Comparison of ENCODE assay signal across 25 mouse cellular contexts in genomic region chr2:110472307-110472995, GRCm38 (mm10).
DNase-seq lines count a peak whose midpoint lies in the region; ATAC-seq and TF ChIP-seq lines count a peak whose summit lies in the region.
"Had no signal": no experiment of that assay in that cellular context is flagged by ENCODE, and none has a peak within 500 bp of the region (broad histone marks: within the 10 kb centered on the region; RNA-seq: fewer than 3 reads in every experiment).

No protein-coding gene starts in this region.

- H3K4me1 ChIP-seq in kidney, embryonic 14.5 days (ENCODE audit: control insufficient read depth, insufficient read depth, low read length), result no peaks in the 10 kb centered on the region
- no peaks in the 10 kb centered on the region for H3K4me1 ChIP-seq in midbrain, postnatal 0 days (ENCODE audit: insufficient read depth, low read length)
- no peaks in the 10 kb centered on the region for H3K4me1 ChIP-seq in midbrain, embryonic 13.5 days (replicated peaks)
- H3K4me1 ChIP-seq: forebrain, embryonic 13.5 days; liver, embryonic 12.5 days; neural tube, embryonic 15.5 days had no signal

- H3K36me3 ChIP-seq in kidney, embryonic 14.5 days (ENCODE audit: control insufficient read depth, insufficient read depth, low read length), result no peaks in the 10 kb centered on the region
- no peaks in the 10 kb centered on the region for H3K36me3 ChIP-seq in midbrain, postnatal 0 days (ENCODE audit: insufficient read depth, low read length)
- no peaks in the 10 kb centered on the region for H3K36me3 ChIP-seq in midbrain, embryonic 13.5 days
- H3K36me3 ChIP-seq: limb, embryonic 12.5 days; liver, embryonic 12.5 days; neural tube, embryonic 15.5 days had no signal

- TF ChIP-seq CTCF in midbrain, postnatal 0 days (IDR thresholded peaks at IDR 0.05), result no peak
- TF ChIP-seq CTCF in gastrocnemius, adult 2 months (IDR thresholded peaks at IDR 0.05), result no peak

- no peak overlapping the region for H3K9ac ChIP-seq in kidney, embryonic 14.5 days (ENCODE audit: low read depth, low read length)
- no peak overlapping the region for H3K9ac ChIP-seq in midbrain, postnatal 0 days (replicated peaks; ENCODE audit: low read length, poor library complexity, severe bottlenecking)
- no peak overlapping the region for H3K9ac ChIP-seq in midbrain, embryonic 13.5 days (replicated peaks)
- H3K9ac ChIP-seq: forebrain, embryonic 13.5 days; limb, embryonic 12.5 days; liver, embryonic 12.5 days; liver, postnatal 0 days; neural tube, embryonic 15.5 days had no signal

- H3K27me3 ChIP-seq in kidney, embryonic 14.5 days (ENCODE audit: control insufficient read depth, insufficient read depth, low read length), result no peaks in the 10 kb centered on the region
- H3K27me3 ChIP-seq in midbrain, postnatal 0 days (ENCODE audit: insufficient read depth, low read length), result no peaks in the 10 kb centered on the region
- H3K27me3 ChIP-seq in midbrain, embryonic 13.5 days, result no peaks in the 10 kb centered on the region
- H3K27me3 ChIP-seq: CH12.LX; forebrain, embryonic 13.5 days; limb, embryonic 12.5 days; liver, embryonic 12.5 days; neural tube, embryonic 15.5 days had no signal

- 54% methylated on average over 3 of the region's 3 CpGs for WGBS in kidney, embryonic 14.5 days
- WGBS in midbrain, postnatal 0 days, result 89% methylated on average over 3 of the region's 3 CpGs
- 85% methylated on average over 3 of the region's 3 CpGs for WGBS in midbrain, embryonic 13.5 days

- no peak overlapping the region for H3K4me3 ChIP-seq in kidney, embryonic 14.5 days (ENCODE audit: low read length)
- H3K4me3 ChIP-seq in midbrain, postnatal 0 days (ENCODE audit: low read depth, low read length), result no peak overlapping the region
- H3K4me3 ChIP-seq in midbrain, embryonic 13.5 days (replicated peaks), result no peak overlapping the region
- no peak overlapping the region for H3K4me3 ChIP-seq in gastrocnemius, adult 2 months
- H3K4me3 ChIP-seq: forebrain, embryonic 13.5 days; limb, embryonic 12.5 days; liver, embryonic 12.5 days; neural tube, embryonic 15.5 days had no signal

- H3K4me2 ChIP-seq in kidney, embryonic 14.5 days (replicated peaks; ENCODE audit: low read depth, low read length), result no peak overlapping the region
- H3K4me2 ChIP-seq in midbrain, postnatal 0 days (ENCODE audit: low read depth, low read length, poor library complexity, severe bottlenecking), result no peak overlapping the region
- no peak overlapping the region for H3K4me2 ChIP-seq in midbrain, embryonic 13.5 days (replicated peaks)
- H3K4me2 ChIP-seq: forebrain, embryonic 13.5 days; limb, embryonic 12.5 days; liver, embryonic 12.5 days; neural tube, embryonic 15.5 days had no signal

- no peak overlapping the region for H3K27ac ChIP-seq in kidney, embryonic 14.5 days (ENCODE audit: low read depth, low read length)
- H3K27ac ChIP-seq in midbrain, postnatal 0 days (ENCODE audit: low read depth, low read length), result no peak overlapping the region
- H3K27ac ChIP-seq in midbrain, embryonic 13.5 days, result no peak overlapping the region
- no peak overlapping the region for H3K27ac ChIP-seq in gastrocnemius, adult 2 months
- H3K27ac ChIP-seq: forebrain, embryonic 13.5 days; limb, embryonic 12.5 days; liver, embryonic 12.5 days; macrophage; neural tube, embryonic 15.5 days; stomach, postnatal 0 days had no signal

- intact Hi-C loops in gastrocnemius, adult 2 months (cut with DNase I), result no loop called here

- no peaks in the 10 kb centered on the region for H3K9me3 ChIP-seq in kidney, embryonic 14.5 days (ENCODE audit: control insufficient read depth, low read length)
- no peaks in the 10 kb centered on the region for H3K9me3 ChIP-seq in midbrain, postnatal 0 days (ENCODE audit: low read length)
- H3K9me3 ChIP-seq in midbrain, embryonic 13.5 days, result no peaks in the 10 kb centered on the region
- H3K9me3 ChIP-seq: forebrain, embryonic 13.5 days; liver, embryonic 12.5 days; neural tube, embryonic 15.5 days had no signal

- peak; percentile 35; the same call in 1 of the 2 replicates for ATAC-seq in kidney, embryonic 14.5 days (ENCODE audit: low FRiP score, low TSS enrichment)
- ATAC-seq in midbrain, postnatal 0 days (ENCODE audit: low FRiP score), result no peak
- ATAC-seq in midbrain, embryonic 13.5 days, result no peak
- ATAC-seq: forebrain, embryonic 13.5 days; intestine, embryonic 16.5 days; liver, embryonic 12.5 days; liver, postnatal 0 days had no signal

- peak; percentile 4 for DNase-seq in adrenal gland, adult 2 months
- DNase-seq in adrenal gland, adult 8-10 months, result no peak
- no peak for DNase-seq in kidney, adult 8-10 months
- DNase-seq in midbrain, postnatal 0 days (ENCODE audit: low spot score), result peak; percentile 46
- no peak for DNase-seq in right cerebral cortex, postnatal 14 days
- DNase-seq in gastrocnemius, adult 2 months, result no peak
- DNase-seq: adrenal gland, postnatal 14 days; cerebellum, adult 11-12 months; cerebellum, adult 9-11 months; gastrocnemius, postnatal 14 days; kidney, postnatal 10 days; liver, postnatal 0 days; midbrain, embryonic 14.5 days; thymus, adult 18-20 months; thymus, postnatal 36 days had no signal

Comparison
In these comparisons a context has a peak if more than half of its experiments do, and no peak if none do; other contexts are left out.
1. DNase-seq: peak in adrenal gland, adult 2 months (single experiment) and midbrain, postnatal 0 days (single experiment); none in adrenal gland, adult 8-10 months (single experiment), kidney, adult 8-10 months (0 of 2), right cerebral cortex, postnatal 14 days (single experiment) and gastrocnemius, adult 2 months (single experiment).